Mouse (Mus musculus) hindbrain, embryonic 16.5 days (tissue): ENCODE measurements around the gene Slco1a5. TPM values are rescaled to one million over a fixed set of nuclear protein-coding genes. Genes with fewer than 3 reads are reported as not detected.

Experiments
- ATAC-seq: fragments of 200-750 bp; cut with Nextera tagmentation; 2 replicates; pipeline ENCODE4 v1.8.0; 2017; ENCODE audit warnings: moderate TSS enrichment, moderate library complexity
- H3K27ac ChIP-seq: fragments of 300-500 bp; sonication (generic); 2 replicates; pipeline ENCODE4 v1.5.1; 2014; ENCODE audit warnings: low read depth, mild to moderate bottlenecking, control low read depth, low read length, moderate library complexity
- H3K27me3 ChIP-seq: fragments of 300-500 bp; sonication (generic); replicated peaks from 2 replicates; pipeline ENCODE4 v1.6.1; 2014; ENCODE audit warnings: low read length; ENCODE audit not compliant: control insufficient read depth, insufficient read depth
- H3K36me3 ChIP-seq: fragments of 300-500 bp; sonication (generic); 2 replicates; pipeline ENCODE4 v1.6.1; 2014; ENCODE audit warnings: mild to moderate bottlenecking, low read length, moderate library complexity, mixed read lengths; ENCODE audit not compliant: control insufficient read depth, insufficient read depth
- H3K4me1 ChIP-seq: fragments of 300-500 bp; sonication (generic); 2 replicates; pipeline ENCODE4 v1.6.1; 2014; ENCODE audit warnings: low read depth, low read length; ENCODE audit not compliant: control insufficient read depth, insufficient read depth
- H3K4me2 ChIP-seq: fragments of 300-500 bp; sonication (generic); 2 replicates; pipeline ENCODE4 v1.6.1; 2014; ENCODE audit warnings: mild to moderate bottlenecking, low read length, control low read depth, moderate library complexity
- H3K4me3 ChIP-seq: fragments of 300-500 bp; sonication (generic); 2 replicates; pipeline ENCODE4 v1.5.1; 2014; ENCODE audit warnings: mild to moderate bottlenecking, low read length, control low read depth, moderate library complexity
- H3K9ac ChIP-seq: fragments of 300-500 bp; sonication (generic); 2 replicates; pipeline ENCODE4 v1.6.1; 2014; ENCODE audit warnings: low read depth, mild to moderate bottlenecking, control low read depth, low read length, moderate library complexity
- H3K9me3 ChIP-seq: fragments of 300-500 bp; sonication (generic); 2 replicates; pipeline ENCODE4 v1.6.1; 2014; ENCODE audit warnings: mild to moderate bottlenecking, low read length, moderate library complexity; ENCODE audit not compliant: control insufficient read depth
- WGBS: fragments of 180-500 bp; shearing (Covaris S2); extraction: QIAGEN DNeasy Blood & Tissue Kit; methylation state at CpG from one replicate; pipeline ENCODE4 v1.1.7; 2014; 5-methylcytosine and 5-hydroxymethylcytosine counted together
- polyA plus RNA-seq: library from polyadenylated mRNA; unstranded; fragments of >200 nt; fragmentation: Nextera tagmentation; extraction: Ambion mirVana; gene quantifications from 2 replicates; pipeline ENCODE4 v1.2.1, GENCODE M21; 2015

Gene Slco1a5
- polyA plus RNA-seq, 1 experiment from 2014 or later = 0.41 TPM

DNA sequence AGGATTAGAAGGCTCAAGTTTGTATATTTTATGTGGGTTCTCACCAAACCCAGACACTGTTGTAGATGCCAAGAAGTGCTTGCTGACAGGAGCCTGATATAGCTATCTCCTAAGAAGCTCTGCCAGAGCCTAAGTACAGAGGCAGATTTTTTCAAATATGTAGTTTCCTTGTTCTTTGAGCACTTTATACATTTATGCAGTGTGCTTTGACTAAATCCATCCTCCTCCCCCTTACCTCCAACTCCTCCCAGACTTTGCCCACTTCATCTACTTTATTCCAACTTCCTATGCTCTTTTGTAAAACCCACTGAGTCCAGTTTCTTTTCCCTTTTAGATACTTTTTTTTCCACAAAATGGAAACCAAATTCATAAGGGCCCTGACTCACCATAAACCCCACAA is 102.6 kb downstream of the Slco1a5 start:
- ATAC-seq = no peak
- Histone ChIP-seq H3K4me2 (no peak overlapping the region), H3K9me3 (no peaks in the 10 kb centered on the region), H3K9ac (no peak overlapping the region), H3K36me3 (no peaks in the 10 kb centered on the region), H3K4me1 (no peaks in the 10 kb centered on the region), H3K27me3 (no peaks in the 10 kb centered on the region), H3K4me3 (no peak overlapping the region), H3K27ac (no peak overlapping the region)

DNA sequence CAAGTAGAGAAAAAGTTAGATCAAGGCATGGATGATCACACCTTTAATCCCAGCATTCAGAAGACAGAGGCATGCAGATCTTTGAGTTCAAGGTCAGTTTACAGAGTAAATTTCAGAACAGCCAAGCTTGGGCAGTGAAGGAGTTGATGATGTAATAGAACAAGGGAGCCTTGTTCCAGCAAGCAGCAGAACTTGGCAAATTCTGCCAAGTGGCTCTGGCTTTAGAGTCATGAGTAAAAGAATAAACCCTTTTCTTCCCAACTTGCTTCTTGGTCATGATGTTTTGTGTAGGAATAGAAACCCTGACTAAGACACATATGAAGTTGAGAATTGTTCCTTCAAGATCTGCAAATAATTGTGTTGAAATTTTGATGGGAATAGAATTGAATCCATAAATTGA is 111.0 kb downstream of the Slco1a5 start:
- H3K4me2 ChIP-seq = no peak overlapping the region
- H3K27me3 ChIP-seq = no peaks in the 10 kb centered on the region
- H3K4me1 ChIP-seq = no peaks in the 10 kb centered on the region
- H3K9ac ChIP-seq = no peak overlapping the region
- ATAC-seq = no peak
- H3K9me3 ChIP-seq = no peaks in the 10 kb centered on the region
- H3K36me3 ChIP-seq = no peaks in the 10 kb centered on the region
- no peak overlapping the region for H3K4me3 ChIP-seq
- H3K27ac ChIP-seq = no peak overlapping the region

DNA sequence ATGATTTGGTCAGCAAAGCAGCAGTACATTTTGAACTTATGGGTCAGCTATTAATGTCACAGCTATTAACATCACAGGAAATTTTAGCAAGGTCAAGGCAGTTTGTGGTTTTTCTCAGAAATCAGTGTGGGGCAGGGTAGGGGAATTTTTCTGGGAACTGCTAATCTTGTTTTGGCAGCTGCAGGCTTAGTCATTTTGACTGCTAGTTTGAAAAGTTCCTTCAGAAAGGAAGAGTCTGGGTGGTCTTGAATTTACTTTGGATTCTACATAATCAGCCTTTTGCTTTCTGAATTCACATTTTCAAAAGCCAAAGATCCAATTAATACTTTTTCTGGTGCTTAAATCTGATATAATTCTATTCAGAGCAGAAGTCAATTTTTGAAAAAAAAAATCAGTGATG is 113.0 kb downstream of the Slco1a5 start:
- no peak for ATAC-seq
- no peaks in the 10 kb centered on the region for H3K4me1 ChIP-seq
- no peak overlapping the region for H3K27ac ChIP-seq
- H3K36me3 ChIP-seq = no peaks in the 10 kb centered on the region
- H3K27me3 ChIP-seq = no peaks in the 10 kb centered on the region
- no peak overlapping the region for H3K4me2 ChIP-seq
- H3K9me3 ChIP-seq = no peaks in the 10 kb centered on the region
- H3K4me3 ChIP-seq = no peak overlapping the region
- H3K9ac ChIP-seq = no peak overlapping the region

DNA sequence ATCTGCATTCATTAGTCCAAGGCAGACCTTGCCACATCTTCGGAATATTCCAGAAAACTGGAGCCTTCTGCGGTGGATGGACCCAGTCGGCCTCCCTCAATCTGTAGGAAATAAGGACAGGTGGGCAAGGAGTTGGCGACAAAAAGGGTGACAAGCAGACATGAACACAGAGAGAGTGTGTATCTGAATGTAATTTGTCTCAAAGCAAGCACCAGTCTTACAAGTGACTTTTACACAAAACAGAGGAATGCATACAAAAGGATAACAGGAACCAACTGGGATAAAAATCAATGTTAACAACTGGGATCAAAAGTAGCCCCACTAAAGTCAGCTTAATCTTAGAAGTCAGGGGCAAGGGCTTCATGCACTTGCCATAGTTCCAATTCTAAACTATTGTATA is 114.4 kb downstream of the Slco1a5 start, which contains the start of gene Slco1a6:
Gene Slco1a6 (minus strand): TSS at position 101 of the 400 bp plus-strand sequence.
- Histone ChIP-seq H3K9me3 (no peaks in the 10 kb centered on the region), H3K4me2 (no peak within 1 kb of the TSS), H3K9ac (no peak within 1 kb of the TSS), H3K4me3 (no peak within 1 kb of the TSS), H3K4me1 (no peaks in the 10 kb centered on the region), H3K27ac (no peak within 1 kb of the TSS), H3K36me3 (no peaks in the 10 kb centered on the region), H3K27me3 (no peaks in the 10 kb centered on the region)
- no peak for ATAC-seq
- 90% methylated on average over 4 of the region's 4 CpGs for WGBS

DNA sequence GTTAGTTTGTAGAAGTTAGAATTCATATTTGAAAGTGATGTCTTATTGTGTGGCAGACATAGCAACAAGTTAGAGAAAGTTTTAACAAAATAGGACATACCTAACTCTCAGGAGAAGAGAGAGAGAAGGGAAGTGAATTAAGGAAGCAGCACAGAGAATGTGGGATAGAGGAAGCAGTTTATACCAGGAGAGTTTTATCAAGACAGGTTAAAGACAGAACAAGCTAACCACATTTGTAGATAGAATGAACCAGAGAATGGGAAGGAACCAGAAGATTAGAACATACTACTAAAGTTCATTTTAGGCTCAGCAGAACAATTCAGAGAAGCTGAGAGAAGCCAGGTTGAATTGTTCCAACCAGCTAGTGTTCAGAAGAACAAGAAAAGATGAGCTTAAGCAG is 122.3 kb downstream of the Slco1a5 start:
- Histone ChIP-seq H3K9ac (no peak overlapping the region), H3K4me2 (no peak overlapping the region), H3K4me3 (no peak overlapping the region), H3K27me3 (no peaks in the 10 kb centered on the region), H3K27ac (no peak overlapping the region), H3K4me1 (no peaks in the 10 kb centered on the region), H3K9me3 (no peaks in the 10 kb centered on the region), H3K36me3 (no peaks in the 10 kb centered on the region)
- ATAC-seq = no peak

- whole genome bisulfite sequencing = 89% methylated on average over 8 of the region's 8 CpGs
Measured at GRCm38 (mm10) chr6:142194245-142194644, 128.5 kb downstream of the Slco1a5 start.

DNA sequence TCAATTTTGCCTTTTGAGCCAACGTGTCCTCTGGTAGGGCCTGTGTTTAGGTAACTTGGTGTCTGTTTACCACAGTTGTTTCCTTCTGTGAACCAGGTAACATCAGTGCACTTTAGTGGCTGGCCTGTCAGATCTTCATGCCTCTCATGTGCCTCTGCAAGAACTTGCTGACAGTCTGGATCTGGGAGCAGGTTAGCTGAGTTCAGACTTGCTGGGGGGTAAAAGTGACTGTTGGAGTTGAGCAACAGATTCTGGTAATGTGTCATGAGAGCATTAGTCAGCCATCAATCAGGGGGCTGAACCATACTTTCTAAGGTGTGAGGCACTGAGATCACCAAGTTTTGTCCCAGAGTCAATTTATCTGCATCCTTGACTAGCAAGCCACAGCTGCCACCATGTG is 130.8 kb downstream of the Slco1a5 start:
- no peak overlapping the region for H3K4me2 ChIP-seq
- ATAC-seq = no peak
- no peaks in the 10 kb centered on the region for H3K36me3 ChIP-seq
- 80% methylated on average over 1 of the region's 1 CpGs for WGBS
- H3K9me3 ChIP-seq = no peaks in the 10 kb centered on the region
- H3K27ac ChIP-seq = no peak overlapping the region
- no peaks in the 10 kb centered on the region for H3K27me3 ChIP-seq
- H3K4me3 ChIP-seq = no peak overlapping the region
- no peak overlapping the region for H3K9ac ChIP-seq
- H3K4me1 ChIP-seq = no peaks in the 10 kb centered on the region

More at GRCm38 (mm10) chr6:142194245-142194644, 128.5 kb downstream of the Slco1a5 start:
- no peak for ATAC-seq
- Histone ChIP-seq H3K9me3 (no peaks in the 10 kb centered on the region), H3K4me3 (no peak overlapping the region), H3K36me3 (no peaks in the 10 kb centered on the region), H3K27me3 (no peaks in the 10 kb centered on the region), H3K27ac (no peak overlapping the region), H3K9ac (no peak overlapping the region), H3K4me1 (no peaks in the 10 kb centered on the region), H3K4me2 (no peak overlapping the region)

DNA sequence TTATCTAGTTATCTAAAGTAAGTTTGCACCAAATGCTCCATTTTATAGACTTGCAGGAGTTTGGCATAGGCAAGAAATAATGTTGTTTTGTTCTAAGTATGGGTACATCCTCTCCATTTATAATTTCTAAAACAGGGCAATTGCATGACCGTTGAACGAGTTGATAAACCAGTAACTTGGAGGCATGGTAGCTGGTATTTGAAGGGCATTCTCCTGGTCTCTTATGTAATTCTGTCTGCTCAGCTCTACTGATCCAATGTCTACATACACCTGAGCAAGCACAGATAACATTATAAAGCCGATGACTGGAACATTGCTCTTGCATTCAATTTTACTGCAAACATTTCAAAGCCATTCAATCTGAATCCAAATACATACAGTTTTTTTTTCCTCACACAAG is 135.4 kb downstream of the Slco1a5 start:
- WGBS = 97% methylated on average over 3 of the region's 3 CpGs
- H3K27me3 ChIP-seq = no peaks in the 10 kb centered on the region
- no peaks in the 10 kb centered on the region for H3K4me1 ChIP-seq
- H3K27ac ChIP-seq = no peak overlapping the region
- H3K9me3 ChIP-seq = no peaks in the 10 kb centered on the region
- H3K4me2 ChIP-seq = no peak overlapping the region
- H3K36me3 ChIP-seq = no peaks in the 10 kb centered on the region
- no peak for ATAC-seq
- H3K9ac ChIP-seq = no peak overlapping the region
- no peak overlapping the region for H3K4me3 ChIP-seq

DNA sequence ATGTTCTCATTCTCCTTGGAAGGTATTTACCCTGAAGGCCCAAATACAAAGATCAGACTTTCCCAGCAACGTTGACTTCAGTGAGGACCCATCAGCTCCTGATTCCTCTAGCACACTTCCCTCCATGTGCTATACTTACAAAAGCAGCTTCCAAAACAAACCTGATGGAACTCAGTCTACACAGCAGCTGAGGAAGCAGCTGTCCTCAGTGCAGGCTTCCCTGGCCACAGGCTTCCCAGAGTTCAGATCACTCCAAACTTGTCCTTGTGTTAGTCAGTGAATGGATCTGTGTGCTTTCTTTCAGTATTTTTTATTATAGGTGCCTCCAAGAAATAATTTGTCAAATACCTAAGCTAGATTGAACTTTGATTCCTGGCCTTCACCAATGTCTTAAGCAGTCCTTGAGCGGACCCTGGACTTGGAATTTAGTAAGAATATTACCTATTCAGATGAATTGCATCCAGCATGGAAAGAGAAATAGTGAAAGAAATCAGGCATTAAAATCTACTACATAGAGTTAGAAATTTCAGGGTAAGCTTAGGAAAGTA is 136.8 kb downstream of the Slco1a5 start:
- no peak for ATAC-seq
- H3K36me3 ChIP-seq = no peaks in the 10 kb centered on the region
- H3K27me3 ChIP-seq = no peaks in the 10 kb centered on the region
- 84% methylated on average over 2 of the region's 2 CpGs for WGBS
- H3K27ac ChIP-seq = no peak overlapping the region
- no peak overlapping the region for H3K4me3 ChIP-seq
- no peak overlapping the region for H3K9ac ChIP-seq
- H3K4me2 ChIP-seq = no peak overlapping the region
- no peaks in the 10 kb centered on the region for H3K4me1 ChIP-seq
- no peaks in the 10 kb centered on the region for H3K9me3 ChIP-seq
